34 mouse cellular contexts compared by ENCODE assay signal in the genomic region with DNA sequence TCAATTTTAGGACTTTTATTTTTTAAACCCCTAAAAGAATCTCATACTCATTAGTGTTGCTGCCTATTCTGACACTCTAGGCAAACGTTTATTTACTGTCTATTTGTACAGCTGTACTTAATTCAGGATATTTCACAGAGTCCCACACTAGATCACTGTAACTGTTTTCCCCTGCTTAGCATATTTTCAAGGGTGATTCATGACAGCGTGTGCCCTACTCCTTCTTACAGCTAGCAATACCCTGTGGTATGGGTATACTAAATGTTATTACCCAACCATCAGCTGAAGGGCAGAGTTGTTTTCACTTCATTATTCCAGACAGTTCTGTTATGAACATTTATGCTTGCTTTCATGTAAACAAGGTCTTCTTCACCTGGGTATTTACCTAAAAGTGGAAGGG. TPM values are rescaled to one million over a fixed set of nuclear protein-coding genes. Genes with fewer than 3 reads are reported as not detected.
"Had no signal": no experiment of that assay in that cellular context is flagged by ENCODE, and none has a peak within 500 bp of the region (broad histone marks: within the 10 kb centered on the region; RNA-seq: fewer than 3 reads in every experiment).

No protein-coding gene starts in this region.

- H3K27ac ChIP-seq: limb, embryonic 10.5 days; limb, embryonic 12.5 days; limb, embryonic 13.5 days; limb, embryonic 15.5 days; liver, embryonic 12.5 days; liver, embryonic 13.5 days; liver, embryonic 14.5 days; liver, embryonic 15.5 days; lung, embryonic 15.5 days; macrophage; midbrain, embryonic 10.5 days; midbrain, embryonic 12.5 days; midbrain, embryonic 13.5 days; midbrain, embryonic 15.5 days had no signal

- H3K36me3 ChIP-seq: limb, embryonic 10.5 days; limb, embryonic 12.5 days; limb, embryonic 13.5 days; limb, embryonic 15.5 days; liver, embryonic 12.5 days; liver, embryonic 13.5 days; liver, embryonic 15.5 days; lung, embryonic 15.5 days; midbrain, embryonic 10.5 days; midbrain, embryonic 12.5 days; midbrain, embryonic 13.5 days; midbrain, embryonic 15.5 days had no signal

- ATAC-seq: liver, embryonic 12.5 days; liver, postnatal 0 days; lung, postnatal 0 days; midbrain, embryonic 13.5 days; midbrain, embryonic 15.5 days; midbrain, embryonic 16.5 days had no signal

- H3K9ac ChIP-seq: limb, embryonic 12.5 days; limb, embryonic 13.5 days; limb, embryonic 15.5 days; liver, embryonic 12.5 days; liver, embryonic 13.5 days; liver, embryonic 14.5 days; liver, embryonic 15.5 days; liver, postnatal 0 days; lung, embryonic 14.5 days; lung, embryonic 15.5 days; midbrain, embryonic 12.5 days; midbrain, embryonic 13.5 days; midbrain, embryonic 15.5 days had no signal

- H3K4me3 ChIP-seq: limb, embryonic 10.5 days; limb, embryonic 12.5 days; limb, embryonic 13.5 days; limb, embryonic 15.5 days; liver, embryonic 12.5 days; liver, embryonic 13.5 days; liver, embryonic 15.5 days; lung, embryonic 15.5 days; megakaryocyte, embryonic 14.5 days; midbrain, embryonic 10.5 days; midbrain, embryonic 12.5 days; midbrain, embryonic 13.5 days; midbrain, embryonic 15.5 days; myocyte had no signal

- H3K4me2 ChIP-seq: limb, embryonic 12.5 days; limb, embryonic 13.5 days; limb, embryonic 15.5 days; liver, embryonic 11.5 days; liver, embryonic 12.5 days; liver, embryonic 13.5 days; liver, embryonic 15.5 days; lung, embryonic 14.5 days; lung, embryonic 15.5 days; midbrain, embryonic 11.5 days; midbrain, embryonic 12.5 days; midbrain, embryonic 13.5 days; midbrain, embryonic 15.5 days had no signal

- H3K9me3 ChIP-seq: limb, embryonic 10.5 days; limb, embryonic 12.5 days; limb, embryonic 13.5 days; limb, embryonic 15.5 days; liver, embryonic 12.5 days; liver, embryonic 13.5 days; liver, embryonic 15.5 days; lung, embryonic 15.5 days; megakaryocyte, embryonic 14.5 days; midbrain, embryonic 10.5 days; midbrain, embryonic 12.5 days; midbrain, embryonic 13.5 days; midbrain, embryonic 15.5 days had no signal

- DNase-seq: left cerebral cortex, postnatal 4 days; liver; liver, embryonic 13.5 days; liver, postnatal 0 days; lung, adult 18-20 months; lung, embryonic 14.5 days; lung, postnatal 10 days; lung, postnatal 14 days; lung, postnatal 36 days; lung, postnatal 4 days; midbrain, embryonic 14.5 days had no signal

- H3K4me1 ChIP-seq: limb, embryonic 12.5 days; limb, embryonic 13.5 days; limb, embryonic 15.5 days; lung, embryonic 15.5 days had no signal

RNA-seq across cellular contexts. Expression of gene 1810049J17Rik, which starts 5.7 kb away (rescaled TPM):
- total RNA-seq: left cerebral cortex, postnatal 4 days; liver, adult 2 months; megakaryocyte, adult 5-6 weeks; midbrain, postnatal 0 days; monocyte, adult 5-6 weeks had no signal
- polyA plus RNA-seq: liver, adult 2 months; midbrain, embryonic 16.5 days had no signal
